Mouse (Mus musculus) small intestine, adult 2 months (tissue): ENCODE measurements around the gene Insl3.

Experiments
- CTCF ChIP-seq: fragments of 200-500 bp; IDR thresholded peaks from 2 replicates; pipeline ENCODE4 v1.5.1; 2012; ENCODE audit warnings: low read depth, mild to moderate bottlenecking, control low read depth, inconsistent platforms, low read length, moderate library complexity, mixed read lengths; ENCODE audit not compliant: insufficient replicate concordance, insufficient read length; ENCODE audit errors: extremely low read depth
- POLR2A ChIP-seq: fragments of 200-500 bp; IDR thresholded peaks from 2 replicates; pipeline ENCODE4 v1.6.1; 2012; ENCODE audit warnings: low read depth, mild to moderate bottlenecking, control low read depth, inconsistent platforms, low read length, moderate library complexity

DNA sequence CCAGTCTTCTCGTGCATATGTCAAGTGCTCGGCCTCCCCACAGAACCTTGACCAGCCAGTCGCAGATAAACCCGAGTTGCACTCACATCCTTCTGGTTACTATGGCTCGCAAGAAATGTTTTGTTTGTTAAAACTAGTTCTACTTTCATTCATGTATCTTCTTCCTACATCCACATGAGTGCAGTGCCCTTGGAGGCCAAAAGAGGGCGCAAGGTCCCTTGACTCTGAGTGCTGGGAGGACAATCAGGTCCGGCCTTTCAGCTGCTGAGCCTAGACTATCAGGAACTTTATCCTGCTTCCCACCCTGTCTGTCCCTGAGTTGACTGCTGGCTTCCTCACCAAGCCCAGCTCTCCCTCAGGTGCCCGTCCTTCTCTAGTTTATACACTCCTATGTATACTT is 18.9 kb downstream of the Insl3 start:
- TF ChIP-seq CTCF (peak; percentile 71; the same call in 1 of the 2 replicates), POLR2A (no peak)
